Mouse (Mus musculus) heart, adult 8-10 months (tissue): ENCODE results near the gene Ccdc148. TPM values are rescaled to one million over a fixed set of nuclear protein-coding genes. Genes with fewer than 3 reads are reported as not detected.

Source experiments
- DNase-seq: peaks from one replicate; pipeline ENCODE4 v3.0.0; 2022; ENCODE audit warnings: low spot score
- total RNA-seq, 4 experiments: library from RNA; stranded (reverse); gene quantifications; 2 replicates each; pipeline ENCODE4 v1.2.4; 2022

The Ccdc148 gene
- total RNA-seq, 4 experiments from 2014 or later, result 0.37 to 0.88 (median 0.64) TPM

GRCm38 (mm10) chr2:58925551-58925950 is 234.9 kb downstream of the Ccdc148 start:
- no peak for DNase-seq

- no peak for DNase-seq
These were observed 242.1 kb downstream of the Ccdc148 start for GRCm38 (mm10) chr2:58918351-58918750.

DNA sequence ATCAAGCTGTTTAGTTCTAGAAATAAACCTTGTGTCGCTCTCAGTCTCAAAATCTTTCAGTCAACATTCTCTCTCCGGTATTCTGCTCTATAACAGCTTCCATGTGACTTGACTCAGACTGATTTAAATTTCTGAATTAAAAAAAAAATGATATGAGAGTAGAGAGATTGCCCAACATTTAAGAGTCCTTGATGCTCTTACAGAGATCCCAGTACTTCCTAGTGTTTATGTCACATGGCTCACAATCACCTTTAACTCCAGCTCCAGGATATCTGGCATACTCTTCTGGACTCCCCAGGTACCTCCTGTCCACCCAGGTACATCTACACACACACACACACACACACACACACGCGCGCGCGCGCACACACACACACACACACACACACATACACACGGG is 248.1 kb downstream of the Ccdc148 start:
- no peak for DNase-seq

- no peak for DNase-seq
These were observed 253.5 kb downstream of the Ccdc148 start for GRCm38 (mm10) chr2:58906814-58907516.

DNA sequence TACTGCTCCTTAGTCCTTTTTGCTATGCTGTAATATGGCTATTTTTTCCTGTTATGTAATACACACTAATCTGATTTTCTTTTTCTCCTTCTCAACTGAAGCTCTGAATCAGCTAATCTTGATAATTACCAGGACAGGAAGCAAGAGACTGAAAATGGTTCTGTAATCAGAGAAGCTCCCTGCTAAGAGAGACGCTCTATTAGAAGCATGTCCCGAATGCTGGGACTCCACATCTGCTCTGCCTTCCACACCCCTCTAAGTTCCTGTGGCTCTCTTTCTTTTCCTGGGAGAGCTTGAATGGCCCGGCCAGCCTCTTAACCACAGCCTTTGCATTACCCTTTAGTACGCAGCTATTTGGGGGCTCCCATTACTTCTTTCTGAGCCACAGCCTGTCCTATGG is 255.4 kb downstream of the Ccdc148 start:
- no peak for DNase-seq

GRCm38 (mm10) chr2:58879876-58880275 is 280.6 kb downstream of the Ccdc148 start:
- DNase-seq, result no peak

- DNase-seq, result no peak
These were observed 301.3 kb downstream of the Ccdc148 start, which contains the start of gene Gm11099 for GRCm38 (mm10) chr2:58859134-58859533. Gene Gm11099, plus strand, starts transcription at chr2:58859434.

DNA sequence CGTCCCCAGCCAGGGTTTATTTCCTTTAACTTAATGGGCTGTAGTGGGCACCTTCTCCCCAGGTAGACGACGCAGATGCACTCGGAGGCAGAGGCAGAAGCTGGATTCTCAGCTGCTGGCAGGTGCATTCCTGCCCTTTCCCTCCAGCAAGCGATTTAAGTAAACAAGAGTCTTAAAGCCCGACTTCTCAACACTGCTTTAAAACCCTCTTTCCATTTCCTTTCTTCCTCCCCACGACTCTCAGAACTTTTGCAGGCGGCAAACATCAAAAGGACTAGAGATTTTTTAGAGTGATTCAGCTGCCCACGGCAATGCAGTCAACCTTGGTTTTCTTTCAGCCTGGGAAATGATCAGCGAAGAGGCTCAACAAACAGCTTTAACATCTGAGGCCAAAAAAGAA is 316.0 kb downstream of the Ccdc148 start:
- no peak for DNase-seq

GRCm38 (mm10) chr2:58842443-58842842 is 318.0 kb downstream of the Ccdc148 start:
- DNase-seq, result no peak

DNA sequence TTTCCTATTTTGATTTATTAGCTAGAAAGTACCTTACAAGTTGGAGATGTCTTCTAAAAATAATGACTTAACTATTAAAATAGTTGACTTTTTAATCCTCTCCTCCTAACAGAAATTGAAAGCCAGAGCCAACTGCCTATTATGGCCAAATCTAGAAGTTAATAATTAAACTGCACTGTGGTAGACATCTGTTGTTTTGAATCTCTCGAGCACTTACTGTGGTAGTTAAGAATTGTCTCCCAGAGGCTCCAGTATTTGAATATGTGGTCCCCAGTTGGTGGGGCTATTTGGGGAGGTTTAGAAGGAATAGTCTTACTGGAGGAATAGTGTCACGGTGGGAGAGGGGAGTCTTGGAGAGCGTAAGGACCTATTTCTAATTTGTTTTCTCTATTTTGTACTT is 319.5 kb downstream of the Ccdc148 start:
- DNase-seq, result no peak

GRCm38 (mm10) chr2:58832253-58832980 is 328.1 kb downstream of the Ccdc148 start:
- no peak for DNase-seq

- peak; percentile 4 for DNase-seq
These were observed 330.3 kb downstream of the Ccdc148 start for GRCm38 (mm10) chr2:58829981-58830742.

GRCm38 (mm10) chr2:58828910-58829600 is 331.4 kb downstream of the Ccdc148 start:
- DNase-seq, result no peak

- no peak for DNase-seq
These were observed 347.5 kb downstream of the Ccdc148 start for GRCm38 (mm10) chr2:58812941-58813340.

DNA sequence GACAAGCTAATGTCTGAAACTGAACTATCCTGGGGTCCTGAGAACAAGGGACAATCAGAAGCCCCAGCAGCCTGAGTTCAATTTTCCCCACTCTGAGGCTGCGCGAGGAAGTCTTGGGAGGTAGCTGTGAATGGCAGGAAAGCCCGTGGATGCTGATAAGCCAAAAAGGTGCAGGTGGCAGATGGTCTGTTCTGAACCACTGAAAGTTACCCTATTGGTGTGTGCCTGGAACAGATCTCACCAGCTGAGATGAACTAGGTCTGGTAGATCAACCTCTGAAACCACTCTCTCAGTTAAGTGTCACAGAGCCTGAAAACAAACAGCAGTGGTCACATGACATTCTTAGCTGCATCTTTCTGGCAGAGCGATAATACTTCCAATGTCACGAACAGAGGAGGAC is 360.9 kb downstream of the Ccdc148 start:
- no peak for DNase-seq

DNA sequence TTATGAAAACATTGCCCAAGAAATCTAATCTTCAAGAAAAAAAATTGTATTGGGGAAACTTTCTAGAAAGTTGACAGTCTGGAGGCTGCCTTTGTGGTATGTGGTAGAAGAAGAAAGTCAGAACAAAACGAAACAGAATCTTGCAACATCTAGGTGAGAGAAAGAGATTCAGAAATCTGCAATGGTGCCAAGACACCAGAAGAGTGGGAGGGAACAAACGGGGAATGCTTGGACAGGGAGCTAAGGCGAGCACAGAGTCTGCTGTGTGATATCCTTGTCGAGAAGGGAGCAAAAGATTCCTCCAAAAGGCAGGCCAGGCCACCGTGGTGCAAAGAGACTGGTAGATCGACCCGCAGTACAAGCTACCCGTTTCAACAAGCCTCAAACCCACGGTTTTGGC is 361.4 kb downstream of the Ccdc148 start:
- no peak for DNase-seq

- DNase-seq, result no peak
These were observed 363.0 kb downstream of the Ccdc148 start for GRCm38 (mm10) chr2:58797506-58797905.

DNA sequence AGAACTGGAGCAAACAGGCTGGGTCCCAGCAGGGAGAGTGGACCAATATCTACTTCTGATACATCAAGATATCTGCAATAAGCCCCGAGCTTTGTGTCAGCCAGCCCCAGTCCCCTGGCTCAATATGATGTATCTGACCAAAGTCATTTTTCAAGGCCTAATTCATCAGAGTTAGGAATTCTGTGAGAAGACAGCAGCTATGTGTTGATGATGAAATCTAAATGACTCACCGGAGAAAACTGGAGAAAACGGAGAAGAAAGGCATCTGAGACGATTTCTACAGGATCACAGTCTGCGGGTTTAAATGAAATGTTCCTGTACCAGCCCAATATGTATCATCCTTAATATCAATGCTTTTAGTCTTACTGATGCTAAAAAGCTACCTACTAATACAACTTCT is 365.1 kb downstream of the Ccdc148 start:
- no peak for DNase-seq

- no peak for DNase-seq
These were observed 366.0 kb downstream of the Ccdc148 start for GRCm38 (mm10) chr2:58794489-58794888.

DNA sequence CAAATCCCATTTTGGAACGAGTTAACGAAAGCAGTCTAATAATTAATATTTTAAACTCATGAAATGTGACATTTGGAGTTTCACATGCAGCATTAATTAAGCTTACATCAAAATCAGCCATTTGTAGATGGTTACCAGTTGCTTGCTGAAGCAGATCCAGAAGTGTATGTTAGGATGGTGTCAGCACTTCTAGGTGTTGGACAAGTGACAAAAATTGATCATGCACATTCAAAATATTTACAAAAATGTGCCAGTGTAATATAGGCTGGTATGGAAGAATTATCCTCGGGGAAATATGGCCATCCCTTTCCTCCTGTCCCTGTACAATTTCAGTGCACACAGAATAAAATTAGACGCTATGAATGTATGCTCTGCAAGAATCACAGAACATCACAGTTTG is 370.1 kb downstream of the Ccdc148 start:
- no peak for DNase-seq

DNA sequence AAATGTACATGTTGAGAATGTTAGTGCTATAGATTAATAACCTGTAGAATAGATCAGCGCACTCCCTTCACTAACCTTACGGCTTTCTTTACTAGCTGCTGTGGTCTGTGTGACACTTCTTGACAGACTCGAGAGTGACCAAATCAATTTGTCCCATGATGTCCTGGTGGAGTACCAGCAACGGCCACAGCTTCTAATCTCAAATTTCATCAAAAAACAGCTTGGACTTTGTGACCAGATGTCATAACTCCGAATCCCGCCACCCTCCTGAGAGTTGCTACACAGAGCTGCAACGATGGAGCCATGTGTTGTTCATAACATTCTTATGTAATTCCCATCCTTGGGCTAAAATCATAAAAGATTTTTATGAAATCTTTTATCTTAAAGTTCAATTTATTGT is 370.5 kb downstream of the Ccdc148 start:
- DNase-seq, result no peak

- no peak for DNase-seq
These were observed 373.1 kb downstream of the Ccdc148 start for GRCm38 (mm10) chr2:58787360-58787759.
